Mouse (Mus musculus) hindbrain, embryonic 13.5 days (tissue): ENCODE data around the gene Nrip1. TPM values are rescaled to one million over a fixed set of nuclear protein-coding genes. Genes with fewer than 3 reads are reported as not detected.

ENCODE experiments used
- ATAC-seq: fragments of 200-750 bp; cut with Nextera tagmentation; 2 replicates; pipeline ENCODE4 v1.8.0; 2017; ENCODE audit warnings: moderate TSS enrichment; ENCODE audit not compliant: low FRiP score
- H3K27ac ChIP-seq: fragments of 300-500 bp; sonication (generic); 2 replicates; pipeline ENCODE4 v1.5.1; 2015; ENCODE audit warnings: inconsistent platforms, mild to moderate bottlenecking, moderate library complexity
- H3K27me3 ChIP-seq: fragments of 300-500 bp; sonication (generic); 2 replicates; pipeline ENCODE4 v1.6.1; 2015; ENCODE audit warnings: mild to moderate bottlenecking, inconsistent platforms
- H3K36me3 ChIP-seq: fragments of 300-500 bp; sonication (generic); 2 replicates; pipeline ENCODE4 v1.6.1; 2015; ENCODE audit warnings: mild to moderate bottlenecking, inconsistent platforms
- H3K4me1 ChIP-seq: fragments of 300-500 bp; sonication (generic); replicated peaks from 2 replicates; pipeline ENCODE4 v1.6.1; 2015; ENCODE audit warnings: inconsistent platforms
- H3K4me2 ChIP-seq: fragments of 300-500 bp; sonication (generic); 2 replicates; pipeline ENCODE4 v1.6.1; 2015; ENCODE audit warnings: inconsistent platforms, mild to moderate bottlenecking, moderate library complexity
- H3K4me3 ChIP-seq: fragments of 300-500 bp; sonication (generic); 2 replicates; pipeline ENCODE4 v1.5.1; 2015; ENCODE audit warnings: mild to moderate bottlenecking, inconsistent platforms
- H3K9ac ChIP-seq: fragments of 300-500 bp; sonication (generic); 2 replicates; pipeline ENCODE4 v1.6.1; 2015; ENCODE audit warnings: mild to moderate bottlenecking, inconsistent platforms
- H3K9me3 ChIP-seq: fragments of 300-500 bp; sonication (generic); 2 replicates; pipeline ENCODE4 v1.6.1; 2016; ENCODE audit warnings: inconsistent platforms
- WGBS: fragments of 180-500 bp; shearing (Covaris S2); methylation state at CpG from one replicate; pipeline ENCODE4 v1.1.7; 2015; 5-methylcytosine and 5-hydroxymethylcytosine counted together
- polyA plus RNA-seq: library from polyadenylated mRNA; unstranded; fragments of >200 nt; fragmentation: Nextera tagmentation; extraction: Ambion mirVana; gene quantifications from 2 replicates; pipeline ENCODE4 v1.2.1, GENCODE M21; 2015

The Nrip1 gene
- polyA plus RNA-seq, 1 experiment from 2014 or later = 31.2 TPM

GRCm38 (mm10) chr16:76370041-76370715 lies 3.4 kb downstream of the Nrip1 start:
- no peak for ATAC-seq
- peak overlapping the region; percentile 67 for H3K4me2 ChIP-seq
- peaks cover 39% of the 10 kb centered on the region for H3K4me1 ChIP-seq
- H3K27ac ChIP-seq = no peak overlapping the region
- H3K36me3 ChIP-seq = no peaks in the 10 kb centered on the region
- H3K9me3 ChIP-seq = no peaks in the 10 kb centered on the region
- peak overlapping the region; percentile 6; the same call in 1 of the 2 replicates for H3K9ac ChIP-seq
- 37% methylated on average over 6 of the region's 6 CpGs for WGBS
- peak overlapping the region; percentile 84; the same call in 1 of the 2 replicates for H3K4me3 ChIP-seq
- no peaks in the 10 kb centered on the region for H3K27me3 ChIP-seq

- H3K4me1 ChIP-seq = peaks cover 45% of the 10 kb centered on the region
- WGBS = 84% methylated on average over 9 of the region's 9 CpGs
Measured at GRCm38 (mm10) chr16:76369236-76369635, 4.4 kb downstream of the Nrip1 start.

GRCm38 (mm10) chr16:76367261-76367908 lies 6.2 kb downstream of the Nrip1 start:
- peaks cover 40% of the 10 kb centered on the region for H3K4me1 ChIP-seq
- H3K9me3 ChIP-seq = no peaks in the 10 kb centered on the region
- H3K9ac ChIP-seq = no peak overlapping the region
- H3K27me3 ChIP-seq = no peaks in the 10 kb centered on the region
- no peak overlapping the region for H3K4me2 ChIP-seq
- 87% methylated on average over 12 of the region's 12 CpGs for WGBS
- H3K4me3 ChIP-seq = no peak overlapping the region
- ATAC-seq = no peak
- no peak overlapping the region for H3K27ac ChIP-seq
- no peaks in the 10 kb centered on the region for H3K36me3 ChIP-seq

More at GRCm38 (mm10) chr16:76369236-76369635, 4.4 kb downstream of the Nrip1 start:
- Histone ChIP-seq H3K27me3 (no peaks in the 10 kb centered on the region), H3K27ac (no peak overlapping the region), H3K4me3 (no peak overlapping the region), H3K9ac (no peak overlapping the region), H3K9me3 (no peaks in the 10 kb centered on the region), H3K36me3 (no peaks in the 10 kb centered on the region), H3K4me2 (no peak overlapping the region)
- ATAC-seq = no peak

GRCm38 (mm10) chr16:76365790-76366406 lies 7.7 kb downstream of the Nrip1 start:
- no peaks in the 10 kb centered on the region for H3K9me3 ChIP-seq
- no peak overlapping the region for H3K9ac ChIP-seq
- no peaks in the 10 kb centered on the region for H3K36me3 ChIP-seq
- 65% methylated on average over 17 of the region's 17 CpGs for WGBS
- ATAC-seq = no peak
- H3K4me2 ChIP-seq = no peak overlapping the region
- peaks cover 29% of the 10 kb centered on the region for H3K4me1 ChIP-seq
- H3K27ac ChIP-seq = no peak overlapping the region
- no peaks in the 10 kb centered on the region for H3K27me3 ChIP-seq
- H3K4me3 ChIP-seq = no peak overlapping the region

- 59% methylated on average over 10 of the region's 10 CpGs for WGBS
Measured at GRCm38 (mm10) chr16:76365237-76365636, 8.4 kb downstream of the Nrip1 start.

GRCm38 (mm10) chr16:76363641-76364040 lies 10.0 kb downstream of the Nrip1 start:
- H3K27ac ChIP-seq = no peak overlapping the region
- H3K4me3 ChIP-seq = no peak overlapping the region
- no peaks in the 10 kb centered on the region for H3K9me3 ChIP-seq
- no peaks in the 10 kb centered on the region for H3K27me3 ChIP-seq
- H3K36me3 ChIP-seq = no peaks in the 10 kb centered on the region
- H3K9ac ChIP-seq = no peak overlapping the region
- H3K4me2 ChIP-seq = no peak overlapping the region
- WGBS = 91% methylated on average over 3 of the region's 3 CpGs
- peaks cover 13% of the 10 kb centered on the region for H3K4me1 ChIP-seq
- ATAC-seq = no peak

More at GRCm38 (mm10) chr16:76365237-76365636, 8.4 kb downstream of the Nrip1 start:
- Histone ChIP-seq H3K27me3 (no peaks in the 10 kb centered on the region), H3K9ac (no peak overlapping the region), H3K27ac (no peak overlapping the region; the same call in 1 of the 2 replicates), H3K36me3 (no peaks in the 10 kb centered on the region), H3K4me1 (peaks cover 23% of the 10 kb centered on the region), H3K4me2 (0 out of 2 replicates have a peak overlapping the region, but pooled peaks have one; percentile 19), H3K4me3 (no peak overlapping the region), H3K9me3 (no peaks in the 10 kb centered on the region)
- ATAC-seq = 0 out of 2 replicates have a peak, but pooled peaks have one; percentile 5

GRCm38 (mm10) chr16:76362982-76363381 lies 10.6 kb downstream of the Nrip1 start:
- no peaks in the 10 kb centered on the region for H3K9me3 ChIP-seq
- H3K4me1 ChIP-seq = peaks cover 18% of the 10 kb centered on the region
- no peak overlapping the region for H3K27ac ChIP-seq
- H3K9ac ChIP-seq = no peak overlapping the region
- no peak for ATAC-seq
- no peak overlapping the region for H3K4me3 ChIP-seq
- H3K27me3 ChIP-seq = no peaks in the 10 kb centered on the region
- no peak overlapping the region for H3K4me2 ChIP-seq
- no peaks in the 10 kb centered on the region for H3K36me3 ChIP-seq
- 97% methylated on average over 12 of the region's 12 CpGs for WGBS

GRCm38 (mm10) chr16:76360441-76360840 lies 13.2 kb downstream of the Nrip1 start:
- H3K27ac ChIP-seq = no peak overlapping the region
- H3K27me3 ChIP-seq = no peaks in the 10 kb centered on the region
- no peak overlapping the region for H3K9ac ChIP-seq
- H3K9me3 ChIP-seq = no peaks in the 10 kb centered on the region
- no peak overlapping the region for H3K4me2 ChIP-seq
- WGBS = 91% methylated on average over 6 of the region's 6 CpGs
- no peaks in the 10 kb centered on the region for H3K36me3 ChIP-seq
- ATAC-seq = no peak
- peaks cover 17% of the 10 kb centered on the region for H3K4me1 ChIP-seq
- H3K4me3 ChIP-seq = no peak overlapping the region

- Histone ChIP-seq H3K27me3 (no peaks in the 10 kb centered on the region), H3K9me3 (no peaks in the 10 kb centered on the region), H3K36me3 (no peaks in the 10 kb centered on the region), H3K27ac (no peak overlapping the region), H3K4me3 (no peak overlapping the region), H3K9ac (no peak overlapping the region), H3K4me1 (peaks cover 9% of the 10 kb centered on the region), H3K4me2 (no peak overlapping the region)
- 72% methylated on average over 4 of the region's 4 CpGs for WGBS
- no peak for ATAC-seq
Measured at GRCm38 (mm10) chr16:76358757-76359156, 14.9 kb downstream of the Nrip1 start.

- peaks cover 9% of the 10 kb centered on the region for H3K4me1 ChIP-seq
- no peak overlapping the region for H3K9ac ChIP-seq
- no peaks in the 10 kb centered on the region for H3K36me3 ChIP-seq
- no peak overlapping the region for H3K27ac ChIP-seq
- H3K4me2 ChIP-seq = no peak overlapping the region
- 78% methylated on average over 18 of the region's 18 CpGs for WGBS
- no peak overlapping the region for H3K4me3 ChIP-seq
- ATAC-seq = no peak
- no peaks in the 10 kb centered on the region for H3K9me3 ChIP-seq
- H3K27me3 ChIP-seq = no peaks in the 10 kb centered on the region
Measured at GRCm38 (mm10) chr16:76358128-76358748, 15.4 kb downstream of the Nrip1 start.

GRCm38 (mm10) chr16:76357155-76357554 lies 16.5 kb downstream of the Nrip1 start:
- Histone ChIP-seq H3K9ac (no peak overlapping the region), H3K27me3 (no peaks in the 10 kb centered on the region), H3K4me1 (peaks cover 9% of the 10 kb centered on the region), H3K36me3 (no peaks in the 10 kb centered on the region; the same call in 1 of the 2 replicates), H3K4me3 (no peak overlapping the region), H3K9me3 (no peaks in the 10 kb centered on the region), H3K4me2 (no peak overlapping the region), H3K27ac (no peak overlapping the region)
- 89% methylated on average over 12 of the region's 12 CpGs for WGBS
- ATAC-seq = no peak

GRCm38 (mm10) chr16:76355947-76356550 lies 17.6 kb downstream of the Nrip1 start:
- WGBS = 95% methylated on average over 14 of the region's 14 CpGs
- H3K9ac ChIP-seq = no peak overlapping the region
- no peaks in the 10 kb centered on the region for H3K27me3 ChIP-seq
- H3K9me3 ChIP-seq = no peaks in the 10 kb centered on the region
- H3K4me1 ChIP-seq = peaks cover 9% of the 10 kb centered on the region
- no peaks in the 10 kb centered on the region; the same call in 1 of the 2 replicates for H3K36me3 ChIP-seq
- H3K4me2 ChIP-seq = no peak overlapping the region
- no peak overlapping the region for H3K27ac ChIP-seq
- no peak overlapping the region for H3K4me3 ChIP-seq
- ATAC-seq = no peak
